Mouse (Mus musculus): ENCODE measurements around the gene Itgav.

- TF ChIP-seq GATA1 (IDR thresholded peaks at IDR 0.05; ENCODE audit: low read length) (no peak), TAL1 (IDR thresholded peaks at IDR 0.05; ENCODE audit: low read length) (no peak)
Measured at GRCm38 (mm10) chr2:83723346-83723745, 851 bp upstream of the Itgav start.
